Mouse (Mus musculus): ENCODE results near the gene Rcor2.

Gene Rcor2

DNA sequence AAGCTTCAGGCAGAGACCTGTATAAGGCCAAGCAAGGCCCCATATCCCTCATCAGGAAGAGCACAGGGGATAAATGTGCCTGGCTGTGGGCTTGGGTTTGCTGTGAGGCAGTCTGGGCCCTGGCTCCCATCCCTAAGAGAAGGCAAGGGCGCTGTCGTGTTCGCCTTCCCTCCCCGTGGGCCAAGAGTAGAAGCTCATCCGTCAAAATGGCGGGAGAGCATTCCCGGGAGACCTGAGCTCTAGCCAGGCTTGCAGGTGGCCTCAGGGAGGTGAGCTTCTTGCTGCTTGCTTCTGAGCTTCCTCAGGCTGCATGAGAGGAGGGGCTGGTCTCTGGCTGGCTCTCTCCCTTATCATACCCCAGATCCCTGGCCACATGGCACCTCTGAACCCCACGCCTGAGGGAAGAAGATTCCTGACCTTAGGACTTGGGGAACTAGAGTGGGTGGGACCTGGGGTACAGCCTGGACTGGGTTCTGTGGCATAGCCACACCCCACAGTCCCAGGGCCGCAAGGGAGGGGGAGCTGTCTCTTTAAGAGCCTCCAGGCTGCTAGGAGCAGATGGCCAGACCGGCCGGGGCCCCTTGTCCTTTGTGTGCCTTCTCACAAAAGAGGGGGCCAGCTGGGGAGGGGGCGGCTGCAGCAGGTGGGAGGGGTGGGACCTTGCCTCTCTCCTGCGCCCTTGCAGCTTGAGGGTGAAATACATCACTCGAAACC lies 1.5 kb upstream of the Rcor2 start:
- DNase-seq (ENCODE audit: low read depth): no peak

DNA sequence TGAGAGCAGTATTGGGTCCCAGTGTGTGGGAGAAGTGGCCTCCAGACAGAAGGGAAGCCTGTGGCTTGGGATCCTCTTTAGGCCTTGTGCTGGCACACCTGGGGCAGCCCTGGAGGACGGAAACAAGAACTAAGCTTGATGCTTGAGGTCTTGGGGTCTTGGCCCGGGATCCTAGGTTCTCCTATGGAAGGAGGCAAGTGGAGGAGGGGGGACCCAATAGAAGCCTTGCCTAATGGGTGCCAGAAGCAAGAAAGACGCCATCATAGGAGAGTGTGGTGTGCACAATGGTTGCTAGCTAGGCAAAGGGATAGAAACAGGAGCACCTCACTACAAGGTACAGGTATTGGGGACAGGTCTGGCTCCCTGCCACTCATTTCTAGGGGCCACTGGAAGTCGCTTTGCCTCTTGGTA lies 699 bp upstream of the Rcor2 start:
- no peak for DNase-seq (ENCODE audit: low read depth)

DNA sequence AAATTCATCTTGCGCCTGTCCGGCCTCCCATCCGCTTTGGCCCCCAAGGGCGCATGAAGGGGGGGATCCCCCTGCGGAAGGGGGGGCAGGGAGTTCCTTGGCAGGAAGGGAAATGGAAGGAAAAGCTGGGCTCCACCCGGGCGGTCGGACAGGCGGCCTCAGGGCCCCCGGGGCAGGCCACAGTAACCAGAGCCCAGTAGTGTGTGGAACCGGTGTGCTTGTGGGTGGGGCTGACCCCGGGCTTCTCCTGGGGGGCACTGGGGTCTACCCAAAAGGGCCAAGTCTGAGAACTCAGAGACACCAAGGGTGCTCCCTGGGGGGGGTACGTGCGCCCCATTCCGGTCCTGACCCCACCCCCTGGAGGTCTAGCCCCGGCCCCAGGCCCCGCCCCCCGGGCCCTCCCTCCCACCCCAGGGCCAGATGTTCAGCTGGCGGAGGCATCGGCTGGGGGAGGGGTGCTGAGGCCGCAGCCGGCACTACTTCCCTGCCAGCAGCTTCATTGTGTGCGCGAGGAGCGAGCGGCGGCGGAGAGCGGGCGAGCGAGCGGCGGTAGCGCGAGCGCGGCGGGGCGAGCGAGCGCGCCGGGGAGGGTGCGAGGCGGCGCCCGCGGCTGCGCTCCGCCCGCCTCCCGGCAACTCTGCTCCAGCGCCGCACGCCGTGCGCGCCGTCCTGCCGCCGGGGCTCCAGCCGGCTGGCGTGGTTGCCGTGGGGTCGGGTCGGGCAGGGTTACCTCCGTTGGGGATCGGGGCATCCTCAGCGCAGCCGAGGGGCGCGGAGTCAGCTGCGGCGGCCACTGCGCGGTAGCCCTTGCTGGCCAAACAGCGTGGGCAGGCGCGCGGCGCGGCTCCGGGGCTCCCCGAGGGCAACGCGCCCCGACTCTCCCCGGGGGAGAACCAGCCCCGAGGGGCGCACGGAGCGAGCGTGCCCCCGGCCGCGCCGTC lies 926 bp downstream of the Rcor2 start:
- DNase-seq (ENCODE audit: low read depth): no peak

DNA sequence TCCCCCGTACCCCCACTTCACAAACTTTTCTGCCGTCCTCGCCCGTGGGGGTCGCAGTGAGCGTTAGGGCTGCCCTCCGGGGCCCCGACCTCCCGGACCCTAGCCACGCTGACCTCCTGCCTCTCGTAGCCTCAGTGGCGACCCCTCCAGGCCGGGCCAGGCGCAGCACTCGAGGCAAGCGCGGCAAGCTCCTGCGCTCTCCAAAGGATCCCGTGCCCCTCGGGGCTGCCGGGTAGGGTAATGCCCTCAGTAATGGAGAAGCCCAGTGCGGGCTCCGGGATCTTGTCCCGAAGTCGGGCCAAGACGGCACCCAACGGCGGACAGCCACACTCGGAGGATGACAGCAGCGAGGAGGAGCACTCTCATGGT lies 1.6 kb downstream of the Rcor2 start:
- DNase-seq (ENCODE audit: low read depth): peak; percentile 52

DNA sequence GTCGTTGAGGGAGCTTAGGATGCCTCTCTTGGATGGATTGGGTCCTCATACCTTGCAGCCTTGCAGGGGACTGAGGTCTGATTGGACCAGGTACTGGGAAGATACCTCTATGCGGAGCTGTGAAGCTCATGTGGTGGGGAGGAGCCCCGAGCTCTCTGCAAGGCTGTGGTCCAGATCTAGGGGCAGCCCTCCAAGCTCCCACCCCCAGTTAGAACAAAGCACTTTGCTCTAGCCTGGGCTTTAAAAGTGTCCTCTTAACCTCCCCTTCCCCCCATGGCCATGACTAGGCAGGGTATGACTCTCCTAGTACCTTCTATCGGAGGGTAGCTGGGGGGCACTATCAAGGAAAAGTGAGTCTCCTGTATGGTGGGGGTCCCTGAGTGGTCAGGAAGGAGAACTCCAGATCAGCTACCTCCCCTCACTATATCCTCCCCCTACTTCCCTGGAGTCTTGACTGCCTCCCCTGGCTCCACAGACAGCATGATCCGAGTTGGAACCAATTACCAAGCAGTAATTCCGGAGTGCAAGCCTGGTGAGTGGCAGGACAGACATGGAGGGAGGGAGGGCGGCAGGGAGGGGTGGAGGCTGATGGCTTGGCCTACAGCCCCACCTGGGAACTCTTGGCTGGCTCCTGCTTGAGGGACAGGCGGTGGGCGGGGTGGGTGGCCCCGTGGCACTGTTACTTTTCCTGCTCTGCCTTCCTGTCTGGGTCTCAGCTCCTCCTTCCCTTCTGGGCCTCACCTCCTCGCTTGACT lies 2.3 kb downstream of the Rcor2 start:
- no peak for DNase-seq (ENCODE audit: low read depth)

DNA sequence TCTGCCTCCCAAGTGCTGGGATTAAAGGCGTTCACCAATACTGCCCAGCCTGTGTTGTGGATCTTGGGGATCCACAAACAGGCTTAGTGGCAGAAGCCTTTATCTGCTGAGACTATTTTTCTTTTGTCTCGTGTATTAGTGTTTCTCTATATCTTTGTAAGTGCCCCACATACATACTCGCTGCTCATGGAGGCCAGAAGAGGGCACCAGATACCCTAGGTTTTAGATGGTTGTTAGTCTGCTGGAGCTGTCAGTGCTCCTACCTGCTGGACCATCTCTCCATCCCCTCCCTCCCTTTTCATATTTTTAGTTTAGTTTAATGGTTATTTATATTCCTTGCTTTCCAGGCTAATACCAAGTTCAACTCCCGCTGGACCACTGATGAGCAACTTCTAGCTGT lies 6.4 kb downstream of the Rcor2 start:
- DNase-seq (ENCODE audit: low read depth): no peak

DNA sequence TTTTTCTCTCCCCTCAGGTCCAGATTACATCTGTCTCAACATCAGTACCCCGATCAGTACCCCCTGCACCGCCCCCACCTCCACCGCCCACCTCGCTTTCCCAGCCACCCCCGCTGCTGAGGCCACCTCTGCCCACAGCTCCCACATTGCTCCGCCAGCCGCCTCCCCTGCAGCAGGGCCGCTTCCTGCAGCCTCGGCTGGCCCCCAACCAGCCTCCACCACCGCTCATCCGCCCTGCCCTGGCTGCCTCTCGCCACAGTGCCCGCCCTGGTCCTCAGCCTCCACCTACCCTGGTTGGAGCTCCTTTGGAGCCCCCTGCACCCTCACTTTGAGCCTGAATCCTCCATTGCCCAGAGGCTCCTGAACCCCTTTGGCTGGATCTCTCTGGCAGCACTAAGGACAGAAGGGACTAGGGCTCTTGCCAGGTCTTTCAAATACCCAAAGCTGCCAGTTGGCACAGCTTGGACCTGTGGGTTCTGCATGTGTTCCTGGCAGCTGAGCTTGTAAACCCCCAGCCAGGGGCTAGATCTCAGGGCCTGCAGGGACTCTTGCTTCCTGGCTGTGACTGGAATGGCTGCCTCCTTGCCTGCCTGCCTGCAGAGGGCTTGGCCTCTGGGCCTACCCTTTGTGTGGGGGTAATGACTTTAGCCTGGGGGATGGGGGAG lies 7.3 kb downstream of the Rcor2 start:
- DNase-seq (ENCODE audit: low read depth): no peak

DNA sequence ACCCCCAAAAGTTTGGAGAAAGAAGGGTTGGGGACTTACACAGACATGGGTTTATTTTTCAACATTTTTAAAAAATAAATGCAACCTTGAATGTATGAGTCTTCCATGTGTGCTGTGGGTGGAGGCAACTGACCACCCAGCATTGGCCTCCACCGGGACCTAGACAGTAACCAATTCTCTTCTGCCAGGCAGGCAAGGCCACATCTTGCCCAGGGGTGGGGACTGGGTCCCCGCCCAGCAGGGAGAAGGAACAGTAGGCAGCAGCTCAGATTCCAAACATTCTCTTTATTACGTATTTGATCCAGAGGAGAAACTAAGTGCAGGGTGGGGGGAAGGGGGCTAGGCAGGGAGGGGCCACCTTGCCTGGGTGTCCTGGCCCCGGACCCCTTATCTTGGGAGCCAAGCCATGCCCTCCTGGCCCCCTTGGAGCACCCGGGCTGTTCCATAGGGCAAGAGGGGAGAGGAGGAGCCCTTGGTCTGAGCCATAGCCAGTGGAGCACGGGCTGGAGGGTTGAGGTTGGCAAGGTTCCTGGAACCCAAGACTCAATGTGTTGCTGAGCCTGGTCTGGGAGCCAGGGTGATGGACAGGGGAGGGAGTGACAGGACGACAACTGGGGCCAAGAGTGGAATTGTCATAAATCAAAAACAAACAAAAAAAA lies 8.1 kb downstream of the Rcor2 start:
- DNase-seq (ENCODE audit: low read depth): no peak

DNA sequence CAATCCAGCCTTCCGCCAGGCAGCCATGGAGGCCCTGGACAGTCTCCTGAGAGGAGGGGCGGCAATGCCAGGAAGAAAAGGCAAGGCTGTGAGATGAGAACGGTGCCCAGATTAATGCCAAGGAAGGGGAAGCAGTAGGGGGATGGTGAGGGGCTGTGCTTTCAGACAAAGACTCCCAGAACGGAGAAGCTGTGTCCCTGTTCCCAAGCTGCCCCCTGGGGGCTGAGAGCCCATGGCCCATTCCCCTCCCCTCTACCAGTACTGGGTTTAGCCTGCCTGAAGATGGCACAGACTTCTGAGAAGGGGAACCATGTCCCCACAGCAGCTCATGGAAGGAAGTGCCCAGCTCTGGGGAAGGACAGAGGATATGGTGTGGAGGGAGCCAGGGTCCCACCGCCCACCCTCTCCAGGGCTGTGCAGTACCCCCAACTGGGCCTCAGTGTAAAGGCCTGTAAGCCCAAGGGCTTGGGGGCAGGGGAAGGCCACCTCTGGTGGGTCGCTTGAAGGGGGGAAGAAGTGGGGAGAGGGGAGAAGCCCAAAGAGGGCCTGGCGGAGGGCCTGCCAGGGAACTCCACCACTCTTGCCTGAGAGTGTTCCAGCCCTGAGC lies 9.0 kb downstream of the Rcor2 start:
- no peak for DNase-seq (ENCODE audit: low read depth)

DNA sequence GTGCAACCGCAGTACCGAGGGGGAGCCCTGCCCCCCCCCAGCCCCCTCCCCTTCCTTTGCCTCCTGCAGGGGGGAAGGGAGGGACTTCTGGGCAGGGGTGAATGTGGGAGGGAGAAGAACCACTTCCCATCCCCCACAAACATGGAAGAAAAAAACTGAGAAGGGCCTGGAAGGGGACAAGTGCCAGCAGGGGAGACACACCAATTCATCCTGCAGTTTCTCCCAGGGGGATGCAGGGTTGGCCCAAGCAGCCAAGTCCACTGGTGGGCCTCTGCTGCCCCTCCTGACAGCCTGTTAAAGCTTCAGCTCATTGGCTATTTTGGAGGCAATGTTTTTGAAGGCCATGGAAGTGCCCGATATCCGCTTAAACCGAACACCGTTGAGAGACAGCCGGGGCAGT lies 9.7 kb downstream of the Rcor2 start:
- no peak for DNase-seq (ENCODE audit: low read depth)

DNA sequence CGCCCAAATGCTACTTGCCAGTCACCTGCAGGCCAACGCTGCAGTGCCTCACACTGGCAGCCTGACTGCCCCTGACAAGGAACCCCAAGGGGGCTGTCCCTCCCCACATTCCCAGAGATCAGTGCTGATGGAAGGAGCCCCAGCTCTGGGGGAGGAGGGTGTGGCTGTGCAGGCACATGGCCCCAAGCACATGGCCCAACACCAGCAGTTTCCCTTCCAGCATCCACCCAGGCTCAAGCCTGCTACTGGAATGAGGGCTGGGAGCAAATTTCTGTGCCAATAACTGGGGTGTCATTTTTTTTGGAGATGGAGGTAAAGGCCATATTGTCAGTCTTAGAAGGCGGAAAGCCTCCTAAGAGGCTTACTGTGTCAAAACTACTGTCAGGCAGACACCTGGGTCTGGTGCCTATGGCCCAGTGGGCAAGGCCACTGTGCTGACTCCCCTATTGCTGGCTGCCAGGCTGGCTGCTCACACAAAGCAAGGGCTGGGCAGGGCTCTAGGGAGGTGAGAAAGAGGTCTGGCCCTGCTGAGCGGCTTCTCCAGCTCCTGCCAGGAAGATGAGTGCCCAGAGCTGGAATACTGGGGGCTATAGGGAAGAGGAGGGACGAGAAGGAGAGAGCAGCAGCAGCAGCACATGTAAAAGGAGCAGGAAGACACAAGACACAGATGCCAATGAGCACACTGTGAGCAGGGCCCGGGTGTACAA lies 11.2 kb downstream of the Rcor2 start:
- no peak for DNase-seq (ENCODE audit: low read depth)

DNA sequence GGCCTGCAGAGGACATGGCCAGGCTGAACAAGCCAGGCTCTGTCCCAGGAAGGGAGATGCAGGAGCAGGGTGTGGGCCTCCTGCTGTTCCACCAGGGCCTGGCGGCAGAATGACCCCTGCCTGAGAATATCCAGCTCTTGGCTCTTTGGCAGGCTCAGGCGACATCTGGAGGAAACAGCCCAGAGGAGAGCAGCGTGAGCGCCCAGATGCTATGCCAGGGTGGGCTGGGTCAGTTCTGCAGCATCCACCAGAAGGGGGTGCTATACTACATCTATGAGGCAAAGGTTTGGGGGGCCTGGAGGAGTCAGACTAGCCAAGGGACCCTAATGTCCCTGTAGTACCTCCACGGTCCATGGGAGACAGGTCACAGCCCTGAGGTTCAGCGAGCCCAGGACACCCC lies 12.0 kb downstream of the Rcor2 start:
- no peak for DNase-seq (ENCODE audit: low read depth)

DNA sequence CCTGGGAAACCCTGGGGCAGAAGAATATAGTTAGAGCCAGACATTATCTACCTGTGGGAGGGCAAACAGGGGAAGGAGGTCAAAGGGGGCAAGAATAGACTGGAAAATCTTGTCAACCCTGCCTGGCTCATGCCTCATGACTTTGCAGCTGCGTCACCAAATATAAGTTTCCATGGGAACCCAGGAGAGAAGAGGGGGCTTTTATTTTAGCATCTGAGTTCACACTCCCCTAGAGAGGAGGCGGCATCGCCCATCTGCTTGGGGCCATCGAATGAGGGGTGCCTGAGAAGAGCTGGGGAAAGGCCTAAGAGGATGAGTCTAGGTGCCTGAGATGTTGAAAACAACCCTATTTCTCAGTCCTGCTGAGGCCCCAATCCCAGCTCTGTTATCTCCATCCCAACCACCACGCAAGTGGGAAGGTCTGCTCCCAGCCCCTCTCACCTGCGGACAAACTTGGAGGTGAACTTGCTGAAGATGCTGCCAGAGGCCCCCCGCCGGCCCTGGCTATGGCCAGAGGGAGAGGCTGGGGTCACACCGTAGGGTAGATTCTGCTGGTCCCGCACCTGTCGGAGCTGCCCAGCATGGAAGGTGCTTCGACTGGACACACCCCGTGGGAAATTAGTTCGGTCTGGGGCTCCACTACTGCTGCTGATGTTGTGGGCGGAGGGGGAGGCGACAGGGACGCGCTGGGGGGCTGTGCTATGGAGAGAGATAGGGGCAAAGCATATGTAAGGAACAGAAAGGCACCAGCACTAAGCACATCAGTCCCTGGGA lies 13.6 kb downstream of the Rcor2 start:
- no peak for DNase-seq (ENCODE audit: low read depth)

DNA sequence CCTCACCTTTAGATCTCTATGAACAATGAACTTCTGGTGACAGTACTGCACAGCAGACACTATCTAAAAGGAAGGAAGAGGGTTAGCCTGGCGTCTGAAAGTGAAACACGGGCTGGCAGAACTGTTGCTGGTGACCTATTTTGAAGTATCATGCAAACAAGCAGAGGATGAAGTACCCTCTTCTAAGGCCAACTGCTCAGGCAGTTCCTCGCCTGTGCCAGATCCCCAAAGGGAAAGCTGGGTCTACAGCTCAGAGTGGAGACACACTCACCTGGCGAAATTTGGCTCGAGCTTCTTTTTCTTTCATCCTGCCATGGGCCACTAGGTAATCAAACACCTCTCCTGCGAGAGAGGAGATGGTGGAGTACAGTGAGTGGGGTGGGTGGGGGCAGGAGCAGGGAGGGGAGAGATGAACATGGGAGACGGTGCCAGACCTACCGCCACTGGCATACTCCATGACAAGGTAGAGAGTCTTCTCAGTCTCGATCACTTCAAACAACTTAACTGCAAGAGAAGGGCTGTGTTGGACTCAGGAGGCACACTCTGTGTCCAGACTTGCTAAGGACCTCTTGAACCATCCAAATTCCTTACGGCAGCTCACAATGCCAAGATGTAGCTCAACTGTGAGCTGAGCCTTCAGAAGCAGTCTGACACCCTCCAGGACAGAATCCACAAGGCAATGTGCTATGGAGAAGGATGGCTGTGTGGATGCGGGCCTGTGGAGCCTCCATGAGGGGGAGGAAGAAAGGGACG lies 19.6 kb downstream of the Rcor2 start:
- DNase-seq (ENCODE audit: low read depth): no peak

DNA sequence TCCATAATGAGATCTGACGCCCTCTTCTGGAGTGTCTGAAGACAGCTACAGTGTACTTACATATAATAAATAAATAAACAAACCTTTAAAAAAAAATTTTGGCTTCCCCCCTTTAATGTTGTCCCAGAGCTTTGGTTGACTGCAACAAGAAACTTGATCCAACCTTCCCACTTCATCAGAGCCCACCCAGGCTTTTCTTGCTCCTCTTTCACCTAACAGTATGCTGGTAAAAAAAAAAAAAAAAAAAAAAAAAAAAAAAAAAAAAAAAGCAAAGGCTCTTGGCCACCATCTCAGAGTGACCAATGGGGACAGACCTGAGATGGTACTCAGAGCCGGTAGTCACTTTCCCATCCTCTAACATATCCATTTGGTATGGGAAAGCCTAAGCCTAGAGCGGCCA lies 21.2 kb downstream of the Rcor2 start:
- DNase-seq (ENCODE audit: low read depth): no peak

DNA sequence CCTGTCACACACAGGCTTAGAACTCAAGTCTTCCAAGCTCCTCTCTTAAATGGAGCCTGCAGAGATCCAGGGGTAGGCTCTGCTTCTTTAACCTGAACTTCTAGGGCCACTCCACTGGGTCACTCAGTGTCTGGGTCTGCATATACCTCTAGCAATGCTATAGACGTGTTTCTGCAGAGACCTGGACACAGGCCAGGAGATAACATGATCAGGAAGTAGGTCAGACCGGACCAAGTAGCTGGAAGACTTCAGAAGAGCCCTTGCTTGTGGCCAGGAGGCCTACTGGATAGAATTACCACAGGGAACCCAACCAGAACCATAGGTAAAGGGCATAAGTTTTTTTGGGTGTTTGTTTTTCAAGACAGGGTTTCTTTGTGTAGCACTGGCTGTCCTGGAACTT lies 22.6 kb downstream of the Rcor2 start:
- no peak for DNase-seq (ENCODE audit: low read depth)

DNA sequence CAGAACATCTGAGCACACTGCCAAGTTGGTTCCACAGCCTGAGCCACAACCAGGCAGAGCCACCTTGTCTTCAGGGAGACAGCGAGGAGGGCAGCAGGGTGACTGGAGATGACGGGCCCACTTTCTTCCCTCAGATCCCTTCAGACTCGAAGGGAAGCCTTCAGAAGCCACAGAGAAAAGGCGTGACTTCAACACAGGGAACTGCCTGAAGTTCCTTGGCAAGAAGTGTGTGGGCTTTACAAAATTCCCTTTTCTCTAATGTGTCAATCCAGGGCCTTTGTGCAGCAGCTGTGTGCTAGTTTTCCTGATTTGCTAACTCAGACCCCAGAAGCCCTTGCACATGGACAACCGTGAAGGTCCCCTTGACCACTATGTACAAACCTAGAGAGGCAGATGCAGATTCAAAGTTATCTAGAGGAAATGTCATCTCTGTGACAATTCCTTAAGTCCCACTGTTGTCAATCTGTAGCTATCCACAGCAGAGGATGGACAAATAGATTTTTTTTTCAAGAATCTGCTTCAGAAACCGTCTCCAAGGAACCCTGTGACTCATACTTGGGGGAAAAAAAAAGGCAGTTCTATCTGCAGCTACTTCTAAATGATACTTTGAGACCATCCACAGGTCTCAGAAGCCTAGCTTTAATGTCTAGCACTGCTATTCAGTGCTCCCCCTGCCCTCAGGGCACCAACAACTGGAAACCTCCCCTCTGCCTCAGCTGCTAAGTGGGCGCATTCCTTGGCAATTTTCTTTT lies 25.0 kb downstream of the Rcor2 start:
- DNase-seq (ENCODE audit: low read depth): no peak

Measured in c-Kit-positive CD71-positive TER-119-negative erythroid progenitor cells, embryonic 14.5 days (primary cell).